Mouse (Mus musculus): ENCODE results near the gene Stxbp6.

Gene Stxbp6

DNA sequence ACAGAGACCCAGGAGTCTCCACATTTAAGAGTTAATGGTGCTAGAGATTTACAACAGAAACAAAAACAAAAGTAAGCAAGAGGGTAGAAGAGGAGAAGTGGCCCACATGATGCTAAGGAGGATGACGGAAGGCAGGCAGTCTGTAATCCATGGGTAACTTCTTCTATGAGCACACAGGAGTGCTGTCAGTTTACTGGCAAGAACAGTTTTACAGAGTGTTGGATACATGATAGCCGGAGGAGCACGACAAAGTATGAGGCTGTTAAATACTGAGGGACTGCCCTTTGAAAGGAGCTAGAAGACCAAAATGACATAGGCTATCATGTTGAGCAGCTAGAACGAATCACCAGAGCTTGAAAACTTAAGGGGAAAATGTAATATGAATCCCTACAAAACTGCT is 81.7 kb downstream of the Stxbp6 start:
- DNase-seq: no peak

DNA sequence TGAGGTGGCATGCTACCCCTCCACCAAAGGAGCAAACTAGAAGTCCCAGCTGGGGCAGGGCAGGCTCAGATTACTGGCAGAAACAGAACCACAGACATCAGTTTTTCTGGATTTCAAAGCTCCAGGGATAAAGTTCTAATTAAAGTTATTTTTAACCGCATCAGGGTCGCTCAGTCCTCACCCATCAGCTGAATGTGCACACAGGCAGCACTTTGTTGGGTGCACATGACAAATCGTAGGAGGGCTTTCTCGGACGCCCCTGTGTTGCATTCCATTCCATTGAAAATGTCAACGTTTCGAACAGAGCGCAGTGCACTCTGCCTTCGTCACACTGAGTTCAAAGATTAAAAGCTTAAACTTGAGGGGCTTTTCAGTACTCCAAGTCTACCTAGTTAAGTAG is 84.1 kb downstream of the Stxbp6 start:
- DNase-seq: no peak

DNA sequence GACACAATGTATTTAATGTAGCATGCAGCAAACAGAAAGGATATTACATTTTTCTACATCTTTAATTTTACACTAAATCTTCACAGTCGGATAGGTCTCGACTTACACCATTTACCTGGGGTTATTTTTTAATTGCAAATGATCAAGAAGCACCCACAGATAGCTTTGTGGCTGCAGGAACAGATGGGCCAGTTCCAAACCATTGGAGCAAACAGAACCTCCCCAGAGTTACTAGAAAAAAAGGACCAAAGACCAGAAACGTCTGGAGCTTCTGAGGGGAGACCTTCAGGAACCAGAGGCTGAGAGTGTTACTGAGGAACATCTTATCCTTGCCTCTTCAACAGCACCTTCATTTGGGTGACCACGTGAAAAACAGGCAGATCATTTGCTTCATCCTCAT is 85.5 kb downstream of the Stxbp6 start:
- DNase-seq: no peak

DNA sequence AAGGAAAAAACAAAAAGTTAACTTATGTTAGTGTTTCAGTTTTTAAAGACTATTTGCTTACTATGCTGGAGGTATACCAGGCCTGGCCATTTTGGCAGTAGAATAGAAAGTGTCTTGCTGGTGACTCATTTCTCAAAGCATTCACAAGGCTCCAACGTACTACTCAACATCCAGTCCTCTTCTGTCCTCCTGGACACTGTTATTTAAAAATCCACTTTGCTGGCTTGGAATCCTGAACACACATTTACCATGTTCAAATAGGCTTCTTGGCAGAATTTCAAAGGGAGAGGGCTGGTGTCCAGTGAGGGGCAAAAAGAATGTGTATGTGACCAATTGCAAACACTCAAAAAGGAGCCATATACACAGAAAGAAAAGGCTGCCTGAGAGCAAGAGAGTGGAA is 86.7 kb downstream of the Stxbp6 start:
- peak; percentile 8 for DNase-seq

DNA sequence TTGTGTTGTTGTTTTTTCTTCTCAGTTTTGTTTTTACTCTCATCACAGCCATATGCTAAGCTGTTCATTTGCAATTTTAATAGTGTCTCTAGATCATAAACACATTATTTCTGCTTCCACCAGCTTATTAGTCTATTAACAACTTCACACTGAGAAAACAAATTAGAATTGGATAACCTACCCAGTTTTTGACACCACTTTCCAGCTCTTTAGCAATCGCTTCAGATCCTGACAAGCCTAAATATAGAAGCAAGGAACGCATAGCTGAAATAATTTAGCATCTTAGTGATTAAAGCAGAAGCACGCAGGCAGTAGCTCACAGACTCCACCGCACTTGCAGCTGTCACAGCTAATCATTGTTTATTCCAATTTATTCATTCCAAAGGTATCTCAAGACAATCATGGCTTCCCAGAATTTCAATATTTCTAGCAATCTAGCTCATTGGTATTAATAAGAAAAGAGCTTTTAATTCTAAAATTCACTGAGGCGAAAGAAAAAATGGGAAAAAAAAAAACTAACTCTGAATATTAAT is 95.1 kb downstream of the Stxbp6 start:
- DNase-seq: no peak

DNA sequence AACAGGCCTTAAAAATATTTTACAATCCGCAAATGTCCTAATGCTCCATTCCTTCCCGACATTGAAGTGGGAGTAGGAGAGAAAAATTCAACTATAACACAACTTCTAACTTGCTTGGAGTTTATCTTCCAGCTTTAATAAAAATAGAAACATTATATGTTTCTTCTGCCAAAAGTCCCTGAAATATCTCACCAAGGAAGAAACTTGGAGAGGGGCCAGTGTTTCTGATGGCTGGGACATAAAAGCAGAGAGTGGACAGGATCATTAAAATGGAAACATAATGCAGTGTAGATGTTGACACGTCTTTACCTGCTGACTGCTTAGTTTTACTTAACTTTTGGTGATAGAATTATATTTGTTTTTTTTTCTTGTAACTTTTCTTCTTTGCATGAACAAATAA is 99.2 kb downstream of the Stxbp6 start:
- no peak for DNase-seq

DNA sequence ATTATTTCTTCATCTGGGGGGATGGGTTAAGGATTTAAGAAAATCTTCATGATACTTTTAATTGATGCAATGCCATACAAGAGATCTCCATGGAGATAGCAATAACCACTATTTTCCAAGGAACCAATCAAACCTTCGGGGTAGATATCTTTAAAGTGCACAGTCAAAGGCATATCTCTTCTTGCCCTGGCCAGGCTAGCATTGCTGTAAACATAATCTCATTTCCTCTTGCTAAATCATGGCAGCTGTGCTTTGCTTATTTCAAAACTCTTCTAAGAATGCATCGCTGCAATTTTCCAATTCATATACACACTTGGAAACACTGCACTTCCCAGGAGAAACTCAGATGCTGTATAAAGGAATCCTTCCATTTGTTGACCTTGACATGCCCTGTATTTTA is 103.0 kb downstream of the Stxbp6 start:
- no peak for DNase-seq

DNA sequence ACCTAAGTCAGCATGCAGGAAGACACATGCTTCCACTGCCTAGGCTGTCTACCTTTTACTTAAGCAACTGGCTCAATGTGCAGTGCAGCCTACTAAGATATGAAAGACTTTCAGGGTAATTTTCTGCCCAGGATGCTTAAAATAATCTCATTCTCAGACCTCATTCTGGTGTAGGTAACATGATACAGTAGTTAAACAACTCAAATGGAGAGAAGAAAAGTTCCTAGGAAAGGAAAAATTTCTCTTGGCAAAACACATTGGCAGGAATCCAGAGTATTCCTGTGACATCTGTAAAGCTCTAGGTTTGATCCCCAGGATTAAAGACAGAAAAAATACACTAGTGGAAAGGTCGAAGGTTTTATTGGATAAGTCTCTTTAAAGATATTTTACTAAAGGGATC is 107.1 kb downstream of the Stxbp6 start:
- no peak for DNase-seq

DNA sequence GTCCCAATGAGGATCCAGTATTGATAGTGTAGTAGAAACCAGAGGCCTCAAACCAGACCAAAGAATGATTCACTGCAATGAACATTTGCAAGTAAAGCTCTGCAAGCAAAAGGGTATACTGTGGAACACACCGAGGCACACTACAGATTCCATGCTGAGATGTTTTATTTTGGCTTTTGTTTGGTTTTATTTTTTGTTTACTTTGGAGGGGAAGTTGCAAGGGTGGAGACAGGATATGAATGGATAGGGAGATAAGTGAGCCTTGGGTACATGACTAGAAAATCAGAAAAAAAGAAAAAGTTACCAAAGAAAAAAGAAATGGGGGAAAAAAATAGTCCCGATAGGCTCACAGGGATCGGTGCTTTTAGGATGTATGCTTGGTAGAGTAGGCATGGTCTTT is 117.0 kb downstream of the Stxbp6 start:
- DNase-seq: no peak

DNA sequence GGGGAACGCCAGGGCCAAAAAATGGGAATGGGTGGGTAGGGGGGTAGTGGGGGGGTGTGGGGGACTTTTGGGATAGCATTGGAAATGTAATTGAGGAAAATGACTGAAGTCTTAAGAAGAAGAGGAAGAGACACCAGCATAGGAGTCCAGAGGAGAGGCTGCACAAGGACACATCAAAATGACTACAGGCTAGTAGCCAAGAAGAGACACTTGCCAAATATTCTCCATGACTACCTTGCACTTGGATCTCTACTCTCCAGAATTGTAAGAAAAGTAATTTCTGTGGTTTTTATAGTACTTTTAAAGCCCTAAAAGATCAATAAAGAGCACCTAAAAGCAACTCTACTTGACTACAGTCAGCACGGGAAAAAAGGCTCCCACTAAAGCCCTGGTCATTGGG is 121.4 kb downstream of the Stxbp6 start:
- no peak for DNase-seq

DNA sequence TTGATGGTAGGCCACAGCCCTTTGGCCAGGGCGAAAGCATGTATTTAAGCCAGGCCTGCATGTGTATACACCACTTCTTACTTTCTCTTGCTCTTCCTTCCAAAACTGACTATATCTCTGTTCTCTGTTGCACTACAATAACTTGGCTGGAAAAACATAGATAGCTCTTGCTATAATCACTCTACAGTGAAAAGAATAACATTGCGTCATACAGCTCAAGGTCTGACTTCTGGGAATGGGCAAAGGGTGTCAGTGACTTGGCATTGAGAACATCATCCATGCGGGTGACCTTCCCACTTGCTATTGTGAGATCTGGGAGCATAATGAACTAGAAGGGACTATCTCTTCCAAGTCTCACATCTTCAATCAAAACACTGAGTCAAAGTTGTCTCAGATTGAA is 122.4 kb downstream of the Stxbp6 start:
- peak; percentile 18 for DNase-seq

DNA sequence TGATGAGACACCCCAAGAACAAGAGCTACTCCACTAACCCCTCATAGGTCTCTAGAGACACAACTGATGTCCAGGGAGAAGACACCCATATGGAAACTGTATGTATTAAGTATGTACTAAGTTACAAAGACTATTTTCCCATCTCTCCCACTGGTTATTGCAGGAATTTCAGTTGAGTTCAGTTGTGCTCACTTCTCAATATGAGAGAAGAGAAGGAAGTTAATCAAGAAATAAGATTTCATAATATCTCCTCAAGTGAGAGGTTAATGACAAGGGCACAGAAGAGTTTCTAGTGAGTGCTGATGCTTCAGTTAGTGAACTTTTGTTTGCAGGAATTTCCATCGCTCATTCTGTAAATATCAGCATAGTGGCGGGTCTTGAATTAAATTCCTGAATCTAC is 124.0 kb downstream of the Stxbp6 start:
- DNase-seq: no peak

DNA sequence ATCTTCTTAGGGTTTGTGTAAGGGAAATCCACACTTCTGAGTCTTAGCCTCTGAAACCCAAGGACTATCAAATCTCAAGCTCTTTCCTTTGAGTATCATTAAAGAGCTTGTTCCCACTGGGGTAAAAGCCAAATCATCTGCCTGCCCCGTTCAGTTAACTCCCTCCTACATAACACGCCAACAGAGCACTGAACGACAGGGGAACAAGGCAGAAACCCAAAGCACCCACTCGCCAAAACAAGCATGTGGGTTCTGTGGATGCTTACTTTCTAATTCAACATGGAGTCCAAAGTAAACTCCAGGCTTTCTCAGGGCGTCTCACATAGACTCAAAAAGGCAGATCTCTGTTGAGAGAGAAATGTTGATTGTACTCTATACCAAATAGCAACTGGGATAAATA is 126.7 kb downstream of the Stxbp6 start:
- no peak for DNase-seq

DNA sequence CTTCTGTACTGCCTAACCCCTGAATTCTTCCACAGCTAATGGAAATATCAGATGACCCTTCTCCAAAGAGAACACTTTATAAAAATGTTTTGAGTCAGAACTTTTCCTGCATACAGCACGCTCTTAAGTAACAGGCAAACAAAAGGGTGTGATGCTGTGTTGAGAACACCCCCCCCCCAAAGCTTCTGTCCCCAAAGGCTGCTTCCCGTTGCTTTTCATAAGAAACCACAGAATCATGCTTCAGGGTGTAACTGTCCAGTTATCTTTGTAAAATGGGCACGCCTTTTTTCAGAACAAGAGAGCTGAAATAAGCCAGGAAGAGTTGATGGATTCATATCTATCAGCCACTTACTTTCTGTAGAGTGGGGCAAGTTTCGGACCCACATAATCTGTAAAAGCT is 134.2 kb downstream of the Stxbp6 start:
- no peak for DNase-seq

DNA sequence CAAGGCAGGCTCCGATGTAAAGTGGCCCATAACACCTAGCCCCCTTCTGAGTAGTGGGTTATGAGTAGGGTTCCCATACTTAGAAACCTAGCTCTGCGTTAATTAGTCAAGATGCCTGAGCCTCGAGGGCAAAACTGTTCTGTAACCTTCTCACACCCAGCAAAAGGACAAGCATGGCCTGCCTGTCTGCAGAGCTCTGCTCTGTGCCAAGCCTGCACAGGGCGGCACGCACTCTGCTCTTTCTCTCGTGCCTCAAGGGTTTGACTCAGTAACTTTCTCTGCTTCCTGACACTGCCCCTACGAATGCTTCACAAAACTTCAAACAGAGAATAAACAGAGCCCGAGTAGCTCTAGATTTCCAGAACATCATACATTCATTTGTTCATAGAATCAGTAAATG is 135.4 kb downstream of the Stxbp6 start:
- DNase-seq: no peak

DNA sequence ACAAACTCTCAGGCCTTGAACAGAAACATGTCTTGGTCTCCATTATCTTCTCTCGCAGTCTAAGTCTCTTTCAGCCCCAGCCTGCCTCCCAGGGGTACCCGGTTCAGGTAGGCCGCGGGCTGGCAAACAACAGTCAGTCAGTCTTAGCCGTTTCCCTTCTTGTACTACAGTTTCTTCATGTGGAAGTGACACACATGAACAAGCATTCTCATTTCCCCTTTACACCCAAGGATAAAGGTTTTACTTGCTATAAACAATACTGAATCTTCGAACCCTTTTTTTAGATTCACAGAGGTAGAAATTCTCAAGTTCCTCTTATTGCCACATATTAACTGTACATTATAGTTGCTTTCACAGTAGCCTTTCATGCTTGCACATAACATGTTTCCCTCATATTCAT is 141.6 kb downstream of the Stxbp6 start:
- no peak for DNase-seq

DNA sequence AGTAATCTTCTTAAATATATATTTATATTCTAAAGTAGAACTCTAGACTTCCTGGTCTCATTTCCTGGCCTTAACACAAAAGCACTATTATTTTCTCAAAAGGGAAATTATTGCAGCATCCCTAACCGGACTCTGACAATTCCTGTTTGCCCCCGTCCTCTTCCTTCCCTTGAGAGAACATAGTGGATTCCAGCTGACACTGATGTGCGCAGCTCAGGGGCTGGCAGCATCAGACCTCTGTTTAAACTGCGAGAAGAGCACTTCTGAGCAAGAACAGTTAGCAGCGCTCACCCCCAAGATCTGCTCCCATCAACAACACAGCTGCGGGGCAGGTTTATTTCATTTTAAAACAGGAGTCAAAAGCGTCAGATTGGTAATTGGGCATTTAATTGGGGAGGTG is 142.8 kb downstream of the Stxbp6 start:
- DNase-seq: no peak

DNA sequence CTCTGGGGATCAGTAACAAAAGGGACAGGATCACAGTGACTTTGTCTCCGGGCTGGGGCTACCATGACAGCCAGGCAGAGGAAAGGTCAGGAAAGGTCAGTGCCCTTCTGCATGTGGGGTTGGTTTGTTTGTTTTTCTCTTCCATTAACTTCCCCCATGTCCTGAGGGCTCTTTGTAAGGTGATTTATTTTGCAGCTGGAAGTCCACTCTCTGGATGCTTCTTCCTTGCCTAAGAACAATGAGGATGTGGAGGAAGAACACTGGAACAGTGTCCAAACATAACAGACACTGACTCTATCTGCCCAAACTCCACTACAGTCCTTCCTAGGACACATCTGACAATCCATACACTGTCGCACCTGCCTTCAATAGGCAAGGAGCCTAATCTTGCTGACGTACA is 146.1 kb downstream of the Stxbp6 start:
- DNase-seq: no peak

DNA sequence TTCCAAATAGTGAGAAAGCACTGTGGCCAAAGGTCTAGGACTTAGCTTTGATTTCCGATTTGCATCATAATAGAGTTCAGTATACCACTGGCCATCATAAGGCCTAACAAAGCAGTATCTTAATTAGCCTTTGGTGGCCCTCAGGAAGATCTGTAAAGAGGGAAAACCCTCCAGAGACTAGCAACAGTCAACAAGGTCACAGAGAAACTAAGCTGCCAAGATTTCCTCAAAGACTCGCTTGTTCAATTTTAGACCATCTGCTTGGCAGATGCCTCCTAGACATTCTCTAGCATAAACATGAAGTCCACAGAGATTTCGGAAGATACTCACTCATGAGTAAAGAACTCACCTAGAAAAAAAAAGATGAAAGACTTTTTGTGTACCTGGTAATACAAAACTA is 148.6 kb downstream of the Stxbp6 start:
- DNase-seq: no peak

DNA sequence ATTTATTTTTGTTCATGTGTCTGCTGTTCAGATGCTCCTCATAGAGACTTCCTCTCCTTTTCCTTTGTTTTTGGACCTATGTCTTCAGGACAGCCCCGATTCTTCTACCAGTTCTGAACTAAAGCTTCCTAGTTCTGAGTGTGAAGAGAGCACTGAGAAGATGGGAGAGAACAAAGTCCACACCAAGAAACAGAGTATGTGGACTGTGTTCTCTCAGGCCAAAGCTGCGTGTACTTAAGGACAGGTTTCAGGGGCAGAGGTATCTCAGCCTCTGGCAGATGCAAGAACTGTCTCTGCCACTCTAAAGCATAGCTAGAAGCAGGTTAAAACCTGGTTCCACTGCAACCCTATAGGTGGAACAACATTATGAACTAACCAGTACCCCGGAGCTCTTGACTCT is 151.2 kb downstream of the Stxbp6 start:
- no peak for DNase-seq

DNA sequence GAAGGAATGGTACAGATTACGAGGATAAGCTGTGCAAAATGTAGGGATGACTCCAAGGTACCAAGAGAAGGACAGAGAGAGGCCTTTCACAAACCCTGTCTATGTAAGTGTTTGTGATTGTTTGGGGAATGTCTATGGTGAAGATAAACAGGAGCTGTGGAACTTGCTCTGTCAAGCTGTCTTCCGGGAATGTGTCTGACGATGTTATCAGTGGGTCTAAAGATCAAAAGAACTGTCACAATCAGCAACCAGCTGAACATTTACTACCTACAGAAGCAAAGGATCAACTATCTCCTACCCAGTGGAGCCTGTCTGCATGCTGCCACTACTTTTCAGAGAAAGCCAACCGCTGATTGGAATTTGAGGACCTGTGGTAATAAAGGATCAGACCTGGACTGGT is 152.3 kb downstream of the Stxbp6 start:
- DNase-seq: no peak

DNA sequence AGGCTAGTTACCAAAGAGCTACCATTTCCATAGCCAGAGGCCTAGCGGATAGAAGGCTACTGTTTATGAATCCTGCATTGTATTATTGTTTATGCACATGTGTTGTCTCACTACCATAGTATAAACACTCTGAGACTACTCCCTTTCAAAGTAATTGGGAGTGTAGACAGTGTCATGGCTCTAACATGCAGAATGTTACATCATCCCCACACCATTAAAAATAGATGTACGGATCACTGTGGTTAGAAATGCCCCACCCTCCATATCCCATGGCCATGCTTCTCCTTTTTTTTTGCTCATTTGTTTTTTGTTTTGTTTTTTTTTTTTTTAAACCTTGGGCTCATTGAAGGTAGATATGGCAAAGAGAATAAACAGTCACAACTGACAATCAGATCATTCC is 154.9 kb downstream of the Stxbp6 start:
- DNase-seq: no peak

DNA sequence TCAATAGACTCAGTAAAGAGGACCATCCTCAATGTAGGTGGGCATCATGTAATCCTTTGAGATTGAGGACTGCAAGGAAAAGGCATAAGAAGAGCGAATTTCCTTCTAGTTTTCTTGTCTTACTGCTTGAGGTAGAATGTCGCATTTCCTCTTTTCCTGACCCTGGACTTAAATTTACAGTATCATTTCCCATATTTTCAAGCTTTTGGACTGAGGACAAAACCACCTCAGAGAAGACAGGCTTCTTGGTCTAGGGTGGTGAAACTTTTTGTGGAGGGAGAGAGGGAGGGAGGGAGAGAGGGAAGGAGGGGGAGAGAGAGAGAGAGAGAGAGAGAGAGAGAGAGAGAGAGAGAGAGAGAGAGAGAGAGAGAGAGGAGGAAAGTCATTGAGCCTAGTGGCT is 155.6 kb downstream of the Stxbp6 start:
- no peak for DNase-seq

DNA sequence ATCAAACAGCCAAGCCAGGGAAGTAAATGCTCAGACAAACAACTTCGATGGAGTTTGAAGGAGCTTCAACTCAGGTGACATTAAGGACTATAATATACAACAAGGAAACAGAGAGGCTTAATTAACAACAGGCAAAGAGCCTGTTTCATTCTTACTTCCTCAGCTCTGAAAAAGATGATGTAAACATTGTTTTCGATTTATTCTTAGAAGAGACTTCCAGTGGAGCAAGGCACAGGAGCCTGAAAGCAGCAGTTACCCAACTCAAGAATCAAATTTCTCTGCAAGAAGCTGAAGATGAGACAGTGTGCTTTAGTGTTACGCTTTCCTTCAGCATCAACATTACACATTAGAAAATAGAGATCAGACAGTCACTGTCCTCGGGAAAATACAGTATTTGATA is 160.7 kb downstream of the Stxbp6 start:
- DNase-seq: no peak

DNA sequence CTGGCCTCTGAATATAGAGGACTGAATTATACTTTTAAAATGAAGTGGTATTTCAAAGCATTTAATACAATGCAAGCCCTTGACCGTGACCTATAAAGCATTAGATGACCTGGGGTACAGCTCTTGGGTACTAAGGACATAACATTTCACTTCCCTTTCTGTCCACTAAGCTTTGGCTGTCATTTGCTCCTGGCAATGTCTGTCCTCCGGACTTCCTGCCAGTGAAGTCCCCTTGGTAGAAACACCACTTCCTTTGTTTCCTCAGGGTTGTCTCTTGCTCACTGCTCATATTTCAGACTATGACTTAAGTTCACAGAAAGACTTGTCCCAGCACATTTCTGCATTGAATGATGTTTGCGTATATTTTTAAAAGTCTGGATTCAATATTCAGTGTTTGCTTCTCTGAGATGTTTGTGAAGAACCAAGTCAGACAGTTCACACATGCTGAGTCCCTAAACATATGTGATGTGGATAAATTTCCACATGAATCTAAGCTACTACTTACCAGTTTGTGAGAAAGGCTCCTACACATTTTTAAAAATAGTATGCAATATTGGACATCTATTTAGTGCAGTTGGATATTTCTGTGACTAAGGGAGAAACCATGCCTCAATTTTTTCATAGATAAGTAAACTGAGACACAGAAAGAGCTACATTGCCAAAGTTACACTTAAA is 166.3 kb downstream of the Stxbp6 start:
- peak; percentile 39 for DNase-seq

DNA sequence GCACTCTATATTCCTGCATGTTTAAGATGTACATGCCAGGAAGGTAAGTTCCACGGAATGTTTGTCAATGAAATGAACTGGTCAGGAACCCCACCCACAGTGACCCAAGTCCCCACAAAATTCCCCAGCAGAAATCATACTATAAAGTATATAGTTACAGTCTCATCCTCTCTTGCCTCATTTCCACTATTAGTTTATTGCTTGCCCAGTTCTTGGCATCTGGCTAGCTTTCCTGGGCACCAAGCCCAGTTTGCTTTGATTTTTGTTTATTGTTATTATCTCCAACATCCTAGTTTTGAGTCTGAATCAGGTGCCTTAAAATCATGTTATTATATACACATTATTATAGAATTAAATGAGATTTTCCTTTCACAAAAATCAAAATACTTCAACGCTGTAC is 168.5 kb downstream of the Stxbp6 start:
- DNase-seq: peak; percentile 54
